Mouse (Mus musculus) T-helper 1 cell (primary cell): ENCODE measurements around the gene Armc2.

ENCODE experiments used
- in situ Hi-C: fragments of 300-600 bp; cut with MboI, MseI; formaldehyde crosslinking; loops from one replicate; pipeline ENCODE4 v1.15.1; 2025; ENCODE audit warnings: high pct_unique_total_duplicates

Gene Armc2

GRCm38 (mm10) chr10:42021536-42021935, 3.3 kb upstream of the Armc2 start:
- in situ Hi-C loops: loop anchor here (5.0 kb wide), 1 partner anchor 34 kb away; no protein-coding TSS in a partner anchor

- in situ Hi-C loops: no loop called here
Measured at GRCm38 (mm10) chr10:42014086-42014485, 4.2 kb downstream of the Armc2 start.

DNA sequence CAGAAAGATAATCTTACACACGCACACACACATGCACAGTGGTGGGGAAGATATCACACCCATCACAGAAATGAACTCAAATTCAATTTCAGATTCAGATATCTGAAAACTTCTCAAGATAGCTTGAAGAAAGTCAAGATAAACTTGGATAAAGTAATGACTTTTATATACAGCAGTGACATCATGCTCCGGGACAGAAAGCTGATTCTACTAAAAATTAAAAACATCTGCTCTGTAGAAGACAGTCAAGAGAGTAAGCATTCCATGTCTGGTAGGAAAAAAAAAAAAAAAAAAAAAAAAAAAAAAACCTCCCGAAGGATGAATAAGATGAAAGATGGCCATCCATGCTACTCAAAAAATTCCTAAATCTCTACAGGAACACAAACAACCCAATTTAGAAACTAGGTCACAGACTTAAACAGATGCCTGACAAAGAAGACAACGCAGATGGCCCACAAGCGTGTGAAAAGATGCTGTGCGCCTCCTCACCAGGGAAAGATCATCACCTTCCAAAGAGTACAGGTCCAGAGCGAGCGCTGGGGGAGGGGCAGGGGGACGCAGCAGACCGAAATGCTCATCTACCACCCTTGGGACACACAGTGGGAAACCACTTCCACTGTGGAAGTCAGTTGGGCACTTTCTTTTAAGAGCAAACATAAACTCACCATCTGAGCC, 7.3 kb downstream of the Armc2 start:
- in situ Hi-C loops: no loop called here

DNA sequence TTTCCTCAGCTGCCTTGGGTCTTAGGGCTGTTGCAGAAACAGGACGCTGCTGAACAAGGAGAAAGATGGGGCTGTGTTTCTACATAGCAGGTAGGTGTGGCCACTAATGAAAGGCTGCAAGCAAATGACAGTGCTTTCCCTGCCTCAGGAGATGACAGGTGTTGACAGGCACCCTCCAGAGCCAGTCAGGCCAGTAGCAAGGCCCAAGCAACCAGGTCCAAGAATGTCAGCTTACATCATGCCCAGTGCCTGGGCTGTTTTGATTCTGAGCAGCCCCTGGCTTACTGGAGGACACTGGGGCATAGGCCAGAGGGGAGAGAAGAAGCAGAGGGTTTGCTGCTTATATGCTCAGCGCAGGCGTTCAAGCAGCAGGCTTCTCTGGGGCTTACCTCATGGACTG, 13.0 kb downstream of the Armc2 start:
- in situ Hi-C loops: no loop called here

GRCm38 (mm10) chr10:42004690-42005089, 13.6 kb downstream of the Armc2 start:
- in situ Hi-C loops: no loop called here

DNA sequence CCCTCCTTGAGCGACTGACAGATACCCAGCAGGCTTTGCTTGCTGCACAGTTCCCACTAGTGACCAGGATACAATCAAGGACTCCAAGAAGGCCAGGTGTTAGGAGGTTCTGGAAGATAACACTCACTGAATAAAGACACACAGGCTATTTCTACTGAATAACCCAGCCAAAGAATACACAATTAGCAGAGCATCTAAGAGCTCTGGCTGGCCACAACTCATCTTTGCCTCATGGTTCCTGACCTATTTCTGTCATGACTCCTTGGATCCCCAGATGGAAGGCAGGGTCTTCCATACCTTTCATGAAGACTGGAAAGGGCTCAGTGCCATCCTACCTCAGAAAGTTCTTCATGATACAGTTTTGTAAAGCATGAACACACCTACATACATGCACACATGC, 14.2 kb downstream of the Armc2 start:
- in situ Hi-C loops: no loop called here

GRCm38 (mm10) chr10:42003576-42003975, 14.7 kb downstream of the Armc2 start:
- in situ Hi-C loops: no loop called here

DNA sequence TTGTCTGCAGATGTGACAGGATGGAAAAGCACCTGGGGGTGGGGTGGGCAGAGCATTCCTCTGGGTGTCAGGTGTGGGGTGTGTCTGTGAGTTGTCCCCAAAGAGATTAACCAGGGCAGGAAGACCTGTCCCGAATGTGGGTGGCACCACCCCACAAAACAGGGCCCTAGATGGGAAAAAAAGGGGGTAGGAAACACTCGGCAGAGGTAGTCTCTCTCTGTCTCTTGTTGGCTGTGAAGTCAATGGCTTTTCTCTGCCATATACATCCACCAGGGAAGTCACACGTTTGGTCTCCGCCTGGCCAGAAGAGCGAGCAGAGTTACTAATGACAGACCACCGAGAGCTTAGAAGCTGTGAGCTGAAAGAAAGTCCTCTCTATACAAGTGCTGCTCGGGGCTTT, 15.8 kb downstream of the Armc2 start:
- in situ Hi-C loops: no loop called here

DNA sequence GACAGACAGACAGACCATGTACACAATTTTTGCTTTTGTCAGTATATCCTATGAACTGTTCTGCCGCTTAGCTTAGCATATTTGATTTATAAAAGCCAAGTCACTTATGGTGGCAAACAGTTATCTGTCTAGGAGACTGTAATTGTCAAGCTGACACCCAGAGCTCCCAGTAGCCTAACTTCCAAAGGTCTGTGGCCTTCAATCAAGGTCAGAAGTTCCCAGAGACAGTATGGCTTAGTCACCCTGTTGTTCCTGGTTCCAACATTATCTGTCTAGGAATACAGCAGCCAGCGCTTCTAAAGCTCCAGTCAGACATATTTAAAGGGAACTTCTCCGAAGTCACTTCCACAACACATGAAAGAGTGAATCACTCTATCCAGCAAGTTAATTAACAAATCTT, 17.0 kb downstream of the Armc2 start:
- in situ Hi-C loops: no loop called here

- in situ Hi-C loops: no loop called here
Measured at GRCm38 (mm10) chr10:41997691-41998178, 20.5 kb downstream of the Armc2 start.

DNA sequence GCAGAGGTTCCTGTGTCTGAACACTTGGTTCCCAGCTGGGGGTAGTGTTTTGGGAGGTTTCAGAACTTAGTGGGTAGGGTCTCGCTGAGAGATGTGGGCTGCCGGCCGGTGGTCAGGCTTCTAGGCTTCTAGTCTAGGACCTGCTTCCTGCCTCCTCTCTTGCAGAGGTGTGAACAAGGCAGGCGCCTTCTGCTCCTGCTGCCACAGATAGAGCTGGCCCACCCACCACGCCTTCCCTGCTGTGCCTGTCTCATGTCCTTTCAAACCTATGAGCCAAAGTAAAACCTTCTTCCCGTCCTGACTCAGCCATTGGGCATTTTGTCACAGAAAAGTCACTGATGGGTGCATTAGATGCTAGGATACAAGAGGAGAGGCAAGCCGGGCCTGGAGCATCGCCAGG, 22.1 kb downstream of the Armc2 start:
- in situ Hi-C loops: no loop called here

DNA sequence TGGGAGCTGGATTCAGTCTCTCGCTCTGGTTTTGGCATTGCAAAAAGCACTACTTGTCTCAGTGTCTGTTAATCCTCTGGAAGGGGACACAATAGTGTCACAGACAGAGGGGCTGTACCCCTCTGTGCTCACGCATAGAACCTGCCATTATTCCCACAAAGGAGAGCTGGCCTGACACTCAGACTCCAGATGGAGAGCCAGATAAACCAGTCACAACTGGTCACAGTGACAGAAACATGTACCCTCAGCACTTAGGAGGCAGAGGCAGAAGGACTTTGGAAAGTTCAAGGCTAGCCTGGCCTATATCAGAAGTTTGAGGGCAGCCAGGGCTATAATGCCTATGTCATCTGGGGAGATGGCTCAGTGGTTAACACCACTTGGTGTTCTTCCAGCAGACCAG, 23.2 kb downstream of the Armc2 start:
- in situ Hi-C loops: no loop called here

GRCm38 (mm10) chr10:41994578-41994977, 23.7 kb downstream of the Armc2 start:
- in situ Hi-C loops: no loop called here

DNA sequence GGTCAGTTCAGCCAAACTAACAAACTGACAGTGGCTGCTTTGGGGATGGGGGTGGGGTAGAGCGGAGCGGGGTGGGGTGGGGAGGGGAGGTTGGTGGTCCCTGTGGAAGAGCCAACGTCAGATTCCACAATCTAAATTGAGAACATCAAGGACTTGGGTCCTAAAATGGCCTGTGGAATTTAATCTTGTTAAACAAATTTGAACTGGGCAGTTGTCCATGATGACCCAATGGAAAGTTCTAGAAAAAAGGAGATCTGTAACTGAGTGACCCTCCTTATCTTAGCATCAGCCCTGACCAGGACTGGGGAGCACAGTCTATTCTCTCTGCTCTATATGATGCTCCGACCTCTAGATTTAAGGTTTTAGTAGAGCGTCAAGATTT, 26.2 kb downstream of the Armc2 start:
- in situ Hi-C loops: no loop called here

DNA sequence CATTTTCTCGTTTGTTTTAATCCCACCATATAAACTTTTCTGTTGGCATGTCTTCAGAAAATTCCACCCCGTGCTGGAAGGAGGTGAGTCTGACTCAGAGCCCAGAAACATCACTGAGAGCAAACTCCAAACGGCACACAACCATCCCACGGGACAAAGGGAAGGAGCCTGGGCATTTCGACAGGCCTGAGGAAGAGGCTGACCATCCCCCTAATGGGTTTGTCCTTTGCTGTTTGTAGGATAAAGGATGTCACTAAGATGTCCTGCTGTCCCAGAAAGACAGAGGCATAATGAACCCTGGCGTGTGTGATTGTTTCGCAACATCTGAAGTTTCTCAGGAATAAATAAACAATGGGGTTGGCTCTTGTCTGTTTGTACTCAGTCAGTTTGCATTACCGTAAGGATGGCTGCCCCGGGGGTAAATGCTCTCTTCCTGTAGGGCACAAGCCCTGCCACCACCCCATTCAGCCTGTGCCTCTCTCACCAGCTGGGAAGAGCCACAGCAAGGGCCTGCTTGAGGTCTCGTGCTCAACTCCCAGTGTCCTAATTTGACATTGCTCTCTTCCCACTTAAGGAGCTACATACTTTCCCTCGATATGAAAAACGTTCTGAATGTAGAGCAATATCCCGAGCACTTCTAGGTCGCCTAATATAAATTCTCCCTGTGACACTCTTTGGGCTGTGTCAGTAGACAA, 26.7 kb downstream of the Armc2 start:
- in situ Hi-C loops: no loop called here

- in situ Hi-C loops: no loop called here
Measured at GRCm38 (mm10) chr10:41990896-41991295, 27.3 kb downstream of the Armc2 start.

- in situ Hi-C loops: loop anchor here (5.0 kb wide), 2 partner anchors 33 to 303 kb away; no protein-coding TSS in a partner anchor
Measured at GRCm38 (mm10) chr10:41988930-41989329, 29.3 kb downstream of the Armc2 start.

DNA sequence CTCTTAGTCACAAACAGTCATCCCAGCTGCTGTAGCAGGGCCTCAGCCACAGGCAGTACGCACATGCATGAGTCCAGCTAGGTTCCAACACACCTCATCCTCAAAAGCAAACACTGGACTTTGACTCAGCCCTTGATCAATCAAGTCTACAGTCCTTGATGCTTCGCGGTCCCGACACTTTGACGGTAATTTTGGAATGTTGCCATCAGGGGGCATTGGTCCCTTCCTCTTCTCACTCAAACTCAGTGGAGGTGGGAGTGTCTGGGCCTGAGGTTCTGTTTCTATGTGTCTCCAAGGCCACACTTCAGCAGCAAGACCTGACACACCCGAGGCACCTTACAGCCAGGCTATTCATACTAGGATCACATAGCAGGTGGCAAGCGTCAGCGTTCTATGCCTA, 32.1 kb downstream of the Armc2 start:
- in situ Hi-C loops: loop anchor here (5.0 kb wide), 2 partner anchors 36 to 306 kb away; no protein-coding TSS in a partner anchor

GRCm38 (mm10) chr10:41984221-41984620, 34.0 kb downstream of the Armc2 start:
- in situ Hi-C loops: no loop called here

DNA sequence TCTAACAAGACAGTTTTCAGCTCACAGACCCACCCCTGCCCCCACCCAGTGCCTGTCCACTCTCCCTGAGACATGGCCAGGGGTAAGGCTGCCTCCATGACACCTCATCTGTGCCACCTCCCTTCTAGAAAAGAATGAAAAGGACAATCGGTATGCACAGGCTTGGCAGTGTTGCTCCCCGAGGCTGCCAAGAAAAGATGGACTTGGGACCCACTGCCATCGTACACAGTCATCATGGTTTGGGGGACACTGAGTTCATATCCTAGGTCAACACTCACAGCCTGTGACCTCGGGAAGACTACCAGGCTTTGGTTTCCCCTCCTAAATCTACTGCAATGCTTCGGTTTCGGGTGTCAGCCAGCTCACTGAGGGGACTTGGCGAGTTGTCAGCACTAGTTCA, 35.4 kb downstream of the Armc2 start:
- in situ Hi-C loops: no loop called here

DNA sequence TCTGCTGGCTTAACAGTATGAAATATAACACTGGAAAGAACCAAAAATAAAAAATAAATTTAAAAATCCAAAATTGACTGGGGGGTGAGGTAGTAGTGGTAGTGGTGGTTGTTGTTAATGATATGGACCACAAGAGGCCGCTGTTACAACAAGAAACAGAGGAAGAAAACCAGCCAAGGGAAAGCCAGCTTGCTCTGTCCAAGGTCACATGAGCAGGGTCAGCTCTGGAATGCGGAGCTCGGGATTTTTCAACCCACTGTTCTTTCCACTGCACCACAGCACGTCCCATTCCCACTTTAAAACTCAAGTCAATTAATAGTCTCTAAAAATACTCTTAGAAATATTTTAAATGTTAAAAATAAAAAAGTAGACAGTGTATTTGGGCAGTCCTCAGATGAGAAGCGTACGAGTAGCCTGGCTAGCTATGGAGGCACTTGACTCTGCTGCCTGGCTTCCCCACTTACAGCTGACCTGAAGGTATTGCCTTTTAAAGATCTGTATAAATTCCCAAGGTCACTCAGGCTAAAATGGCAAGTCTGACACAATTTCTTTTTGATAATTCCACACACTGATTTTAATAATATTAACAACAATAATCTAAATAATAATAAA, 37.4 kb downstream of the Armc2 start:
- in situ Hi-C loops: no loop called here

DNA sequence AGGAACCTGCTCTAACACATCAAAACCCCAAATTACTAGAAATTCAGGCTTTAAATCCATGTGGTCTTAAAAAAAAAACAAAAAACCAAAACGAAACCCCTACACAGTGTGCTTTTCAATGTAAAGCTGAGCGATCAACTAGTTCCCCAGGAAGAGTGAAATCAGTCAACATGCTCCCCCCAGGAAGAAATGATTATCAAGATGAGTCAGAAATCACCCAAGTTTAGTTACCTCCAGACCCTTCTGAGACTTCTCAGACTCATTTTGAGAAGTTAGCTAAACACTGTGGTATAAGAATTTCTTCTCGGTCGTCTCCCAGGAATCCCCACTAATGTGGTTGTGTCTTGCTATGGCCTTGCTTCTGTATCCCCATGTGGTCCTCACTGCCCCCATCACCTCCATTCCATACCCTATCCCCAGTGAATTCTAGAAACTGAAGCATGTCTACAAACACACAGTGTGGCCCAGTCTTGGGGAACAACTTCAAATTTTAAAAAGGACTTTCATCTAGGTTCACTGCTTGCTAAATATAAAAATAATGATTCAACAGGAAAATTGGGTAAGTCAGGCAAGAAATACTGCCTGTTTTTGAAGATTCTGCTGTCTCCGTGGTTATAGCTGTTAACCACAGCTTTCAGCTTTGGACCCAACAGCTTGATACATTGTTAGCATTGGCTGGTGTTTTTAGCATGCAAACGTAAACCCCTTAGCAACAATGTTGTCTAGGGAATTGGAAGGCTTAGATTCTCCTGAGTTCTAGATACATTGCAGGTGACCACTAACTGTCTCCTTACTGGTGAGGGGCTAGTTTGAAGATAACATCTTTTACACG, 39.6 kb downstream of the Armc2 start:
- in situ Hi-C loops: no loop called here
